Mouse (Mus musculus) thymus, postnatal 0 days (tissue): ENCODE results near the gene Agmat. TPM values are rescaled to one million over a fixed set of nuclear protein-coding genes. Genes with fewer than 3 reads are reported as not detected.

ENCODE experiments used
- DNase-seq: peaks from one replicate; pipeline ENCODE4 v3.0.0-alpha.2; 2015; ENCODE audit warnings: low spot score
- polyA plus RNA-seq: library from polyadenylated mRNA; unstranded; fragments of >200 nt; fragmentation: Nextera tagmentation; extraction: Ambion mirVana; gene quantifications from 2 replicates; pipeline ENCODE4 v1.2.1, GENCODE M21; 2015

Agmat gene
- polyA plus RNA-seq, 1 experiment from 2014 or later: 0.22 TPM

GRCm38 (mm10) chr4:141734446-141735205 lies 11.8 kb upstream of the Agmat start:
- DNase-seq: peak; percentile 97

- DNase-seq: no peak
These were observed 11.3 kb upstream of the Agmat start for GRCm38 (mm10) chr4:141735206-141735560.

DNA sequence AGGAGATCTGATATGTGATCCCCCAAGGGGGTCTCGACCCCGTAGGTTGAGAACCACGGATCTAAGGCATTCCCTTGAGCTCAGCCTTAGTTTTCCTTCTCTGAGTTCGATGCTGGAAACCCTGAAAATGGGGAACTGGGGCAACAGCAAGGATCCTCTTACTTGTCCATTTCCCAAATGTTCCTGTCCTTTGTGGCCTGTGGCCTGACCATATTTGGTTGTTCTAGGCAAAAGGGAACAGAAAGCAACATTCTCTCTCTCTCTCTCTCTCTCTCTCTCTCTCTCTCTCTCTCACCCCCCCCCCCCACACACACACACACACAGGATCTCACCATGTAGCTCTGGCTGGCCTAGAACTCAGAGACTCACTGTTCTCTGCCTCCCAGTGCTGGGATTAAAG lies 9.6 kb upstream of the Agmat start:
- no peak for DNase-seq

GRCm38 (mm10) chr4:141738015-141738414 lies 8.5 kb upstream of the Agmat start:
- DNase-seq: peak; percentile 30

GRCm38 (mm10) chr4:141741856-141742255 lies 4.6 kb upstream of the Agmat start:
- DNase-seq: no peak

- no peak for DNase-seq
These were observed 4.1 kb upstream of the Agmat start for GRCm38 (mm10) chr4:141742381-141742780.

DNA sequence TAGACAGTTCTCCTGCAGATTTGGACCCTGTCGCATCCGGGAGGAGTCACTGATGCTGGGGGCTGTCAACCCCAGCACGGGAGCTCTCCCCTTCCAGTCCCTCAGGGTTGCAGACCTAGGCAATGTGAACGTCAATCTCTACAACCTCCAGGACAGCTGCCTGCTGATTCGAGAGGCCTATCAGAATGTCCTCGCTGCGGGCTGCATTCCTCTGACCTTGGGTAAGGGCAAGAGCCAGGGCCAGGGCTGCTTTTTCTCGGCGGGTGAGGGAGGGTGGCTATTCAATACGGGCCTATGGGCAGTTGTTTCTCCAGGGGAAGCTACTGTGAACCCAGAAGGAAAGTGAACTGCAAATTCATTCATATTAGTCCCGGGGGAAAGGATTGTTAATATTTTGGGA lies 3.1 kb downstream of the Agmat start:
- no peak for DNase-seq

DNA sequence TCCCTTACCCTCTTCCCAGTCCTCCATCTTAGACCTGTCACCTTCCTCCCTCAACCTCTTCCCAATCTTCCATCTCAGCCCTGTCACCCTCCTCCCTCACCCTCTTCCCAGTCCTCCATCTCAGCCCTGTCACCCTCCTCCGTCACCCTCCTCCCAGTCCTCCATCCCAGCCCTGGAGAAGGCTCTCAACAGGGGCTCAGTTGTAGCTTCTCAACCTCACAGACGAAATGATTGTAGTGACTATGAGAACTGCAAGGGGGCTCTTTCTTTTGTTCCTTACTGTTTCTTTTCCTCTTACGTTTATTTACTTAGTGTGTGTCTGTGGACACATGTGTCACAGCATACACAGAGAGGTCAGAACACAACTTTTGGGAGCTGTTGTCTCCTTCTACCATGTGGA lies 4.4 kb downstream of the Agmat start:
- DNase-seq: no peak

GRCm38 (mm10) chr4:141751419-141752075 lies 5.1 kb downstream of the Agmat start:
- no peak for DNase-seq

DNA sequence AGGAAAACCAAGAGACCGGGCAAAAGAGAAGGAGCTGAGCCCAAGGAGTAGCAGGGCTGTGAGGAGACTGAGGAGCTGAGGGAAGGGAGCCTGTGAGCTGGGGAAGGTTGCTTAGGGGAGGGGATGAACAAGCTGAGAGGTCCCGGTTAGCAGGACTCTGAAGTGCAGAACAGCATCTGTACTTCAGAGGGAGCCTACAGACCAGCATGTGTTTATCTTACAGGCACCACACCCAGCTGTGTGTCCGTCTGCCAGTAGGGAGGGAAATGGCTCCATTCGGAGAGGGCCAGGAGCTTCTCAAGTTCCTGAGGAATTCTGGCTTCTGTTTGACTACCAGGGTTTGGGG lies 5.6 kb downstream of the Agmat start:
- no peak for DNase-seq

DNA sequence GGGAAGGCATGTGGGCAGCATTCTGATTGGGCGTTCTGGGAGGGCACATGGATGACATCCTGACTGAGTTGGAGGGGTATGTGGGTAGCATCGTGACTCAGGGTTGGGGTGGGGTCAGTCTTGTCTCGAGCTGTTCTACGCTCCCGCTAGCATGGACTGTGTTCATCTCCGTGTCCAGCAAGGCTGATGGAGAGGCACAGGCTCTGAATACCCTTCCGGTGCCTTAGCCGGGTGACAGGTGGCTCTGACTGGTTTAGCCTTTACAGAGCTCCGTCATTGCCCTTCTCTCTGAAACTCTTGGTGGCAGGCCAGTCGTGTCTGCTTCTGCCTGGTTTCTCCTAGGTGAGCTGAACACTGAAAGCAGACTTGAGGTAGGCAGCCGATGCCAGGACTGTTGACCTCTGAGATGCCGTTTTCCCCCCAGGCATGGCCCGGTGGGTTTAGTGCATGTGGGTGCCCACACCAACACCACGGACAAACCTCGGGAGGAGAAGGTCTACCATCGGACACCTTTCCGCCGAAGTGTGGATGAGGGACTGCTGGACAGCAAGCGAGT lies 9.0 kb downstream of the Agmat start:
- DNase-seq: no peak

GRCm38 (mm10) chr4:141757124-141757523 lies 10.7 kb downstream of the Agmat start:
- DNase-seq: no peak

DNA sequence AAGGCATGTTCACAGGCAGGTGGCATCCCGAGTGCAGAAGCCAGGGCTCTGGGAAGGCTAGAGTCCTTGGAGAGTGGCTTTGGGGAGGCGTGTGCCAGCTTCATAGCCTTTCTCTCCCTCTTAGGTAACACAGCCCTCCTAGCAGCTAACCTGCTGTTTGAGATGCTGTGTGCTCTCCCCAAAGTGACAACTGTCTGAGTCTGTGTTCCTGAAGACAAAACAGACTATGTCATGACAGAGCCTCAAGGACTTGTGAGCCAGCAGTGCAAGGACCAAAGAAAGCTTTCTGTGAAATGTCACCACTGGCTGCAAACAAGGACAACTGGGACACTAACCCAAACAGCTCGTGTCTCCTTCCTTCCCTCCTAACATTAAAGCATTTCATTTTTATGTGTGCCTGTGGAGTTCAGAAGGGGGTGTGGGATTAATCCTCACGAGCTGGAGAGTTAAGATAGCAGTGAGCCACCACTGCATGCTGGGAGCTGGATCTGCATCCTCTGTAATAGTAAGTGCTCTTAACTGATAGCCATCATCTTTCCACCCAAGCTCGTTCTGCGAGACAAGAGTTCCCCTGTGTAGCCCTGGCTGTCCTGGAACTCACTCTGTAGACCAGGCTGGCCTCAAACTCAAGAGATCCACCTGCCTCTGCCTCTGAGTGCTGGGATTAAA lies 12.5 kb downstream of the Agmat start:
- DNase-seq: no peak

GRCm38 (mm10) chr4:141760942-141761341 lies 14.5 kb downstream of the Agmat start:
- no peak for DNase-seq

- DNase-seq: no peak
These were observed 15.7 kb downstream of the Agmat start for GRCm38 (mm10) chr4:141762102-141762598.

DNA sequence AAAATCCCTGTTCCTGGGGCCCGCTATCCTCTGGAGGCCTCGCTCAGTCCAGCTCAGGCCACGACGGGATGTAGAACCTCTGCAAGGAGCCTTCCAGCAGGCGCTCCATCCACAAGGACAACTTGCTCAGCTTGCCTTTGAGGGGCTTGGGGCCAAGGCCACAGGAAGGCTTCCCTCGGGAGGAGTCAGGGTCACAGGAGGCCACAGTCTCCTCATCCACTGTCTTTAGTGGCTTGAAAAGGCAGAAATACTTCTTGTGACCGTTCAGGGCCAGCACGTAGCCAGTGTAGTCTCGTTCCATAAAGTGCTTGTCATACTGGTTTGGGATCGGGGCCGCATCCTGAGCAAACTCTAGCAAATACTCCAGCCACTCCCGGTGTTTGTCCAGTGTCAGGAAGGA lies 17.0 kb downstream of the Agmat start:
- no peak for DNase-seq

DNA sequence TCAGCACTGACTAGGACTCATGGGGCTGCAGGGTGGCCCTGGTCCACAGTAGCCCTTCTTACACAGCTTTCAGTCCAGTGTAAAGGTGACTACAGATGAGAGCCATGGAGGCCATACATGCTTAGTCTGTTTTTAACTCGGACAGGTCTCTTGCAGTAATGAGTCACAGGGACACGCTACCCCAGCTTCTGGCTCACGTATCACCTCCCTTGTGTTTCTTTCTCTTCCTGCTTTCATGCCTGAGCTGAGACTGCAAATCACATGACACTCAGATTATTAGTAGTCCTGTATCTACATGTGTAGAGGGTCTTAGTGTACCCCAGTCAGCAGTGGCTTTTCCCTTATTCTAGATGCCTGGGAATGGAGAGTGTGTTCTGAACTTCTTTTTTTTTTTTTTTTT lies 18.5 kb downstream of the Agmat start:
- DNase-seq: no peak

GRCm38 (mm10) chr4:141766316-141766667 lies 19.8 kb downstream of the Agmat start:
- DNase-seq: no peak

GRCm38 (mm10) chr4:141766668-141767352 lies 20.3 kb downstream of the Agmat start:
- no peak for DNase-seq

GRCm38 (mm10) chr4:141767353-141768036 lies 21.0 kb downstream of the Agmat start:
- no peak for DNase-seq
